Mouse (Mus musculus): ENCODE results near the gene Cwc27. TPM values are rescaled to one million over a fixed set of nuclear protein-coding genes. Genes with fewer than 3 reads are reported as not detected.

Gene Cwc27
- polyA plus RNA-seq, 1 experiment = not detected

GRCm38 (mm10) chr13:104640694-104641454, 176.1 kb downstream of the Cwc27 start:
- no peak overlapping the region for H3K27ac ChIP-seq (ENCODE audit: insufficient read depth, low read depth, low read length)
- H3K4me1 ChIP-seq (ENCODE audit: control insufficient read depth, insufficient read depth, low read length) = no peaks in the 10 kb centered on the region
- WGBS = 59% methylated on average over 5 of the region's 5 CpGs
- H3K4me3 ChIP-seq (ENCODE audit: insufficient read depth, low read depth, low read length) = no peak overlapping the region
- TF ChIP-seq POLR2A (IDR thresholded peaks at IDR 0.05; ENCODE audit: insufficient read depth, low read depth, low read length) = no peak
- TF ChIP-seq CTCF (IDR thresholded peaks at IDR 0.05; ENCODE audit: insufficient read depth, low read depth, low read length) = no peak

GRCm38 (mm10) chr13:104638988-104639387, 178.0 kb downstream of the Cwc27 start:
- H3K4me1 ChIP-seq (ENCODE audit: control insufficient read depth, insufficient read depth, low read length) = no peaks in the 10 kb centered on the region
- no peak for TF ChIP-seq CTCF (IDR thresholded peaks at IDR 0.05; ENCODE audit: insufficient read depth, low read depth, low read length)
- TF ChIP-seq POLR2A (IDR thresholded peaks at IDR 0.05; ENCODE audit: insufficient read depth, low read depth, low read length) = no peak
- 68% methylated on average over 3 of the region's 3 CpGs for WGBS
- no peak overlapping the region for H3K4me3 ChIP-seq (ENCODE audit: insufficient read depth, low read depth, low read length)
- no peak overlapping the region for H3K27ac ChIP-seq (ENCODE audit: insufficient read depth, low read depth, low read length)

GRCm38 (mm10) chr13:104635965-104636462, 180.9 kb downstream of the Cwc27 start:
- H3K4me1 ChIP-seq (ENCODE audit: control insufficient read depth, insufficient read depth, low read length) = no peaks in the 10 kb centered on the region
- H3K27ac ChIP-seq (ENCODE audit: insufficient read depth, low read depth, low read length) = no peak overlapping the region
- WGBS = 86% methylated on average over 6 of the region's 6 CpGs
- TF ChIP-seq POLR2A (IDR thresholded peaks at IDR 0.05; ENCODE audit: insufficient read depth, low read depth, low read length) = no peak
- no peak for TF ChIP-seq CTCF (IDR thresholded peaks at IDR 0.05; ENCODE audit: insufficient read depth, low read depth, low read length)
- H3K4me3 ChIP-seq (ENCODE audit: insufficient read depth, low read depth, low read length) = no peak overlapping the region

- no peak overlapping the region for H3K4me3 ChIP-seq (ENCODE audit: insufficient read depth, low read depth, low read length)
- WGBS = 94% methylated on average over 2 of the region's 2 CpGs
- TF ChIP-seq POLR2A (IDR thresholded peaks at IDR 0.05; ENCODE audit: insufficient read depth, low read depth, low read length) = no peak
- no peak for TF ChIP-seq CTCF (IDR thresholded peaks at IDR 0.05; ENCODE audit: insufficient read depth, low read depth, low read length)
- H3K4me1 ChIP-seq (ENCODE audit: control insufficient read depth, insufficient read depth, low read length) = no peaks in the 10 kb centered on the region
- no peak overlapping the region for H3K27ac ChIP-seq (ENCODE audit: insufficient read depth, low read depth, low read length)
These were observed 182.2 kb downstream of the Cwc27 start for GRCm38 (mm10) chr13:104634708-104635107.

- TF ChIP-seq CTCF (IDR thresholded peaks at IDR 0.05; ENCODE audit: insufficient read depth, low read depth, low read length) (no peak), POLR2A (IDR thresholded peaks at IDR 0.05; ENCODE audit: insufficient read depth, low read depth, low read length) (no peak)
- 50% methylated on average over 7 of the region's 7 CpGs for WGBS
- Histone ChIP-seq H3K4me1 (ENCODE audit: control insufficient read depth, insufficient read depth, low read length) (no peaks in the 10 kb centered on the region), H3K4me3 (ENCODE audit: insufficient read depth, low read depth, low read length) (no peak overlapping the region), H3K27ac (ENCODE audit: insufficient read depth, low read depth, low read length) (no peak overlapping the region)
These were observed 184.3 kb downstream of the Cwc27 start for GRCm38 (mm10) chr13:104632427-104633167.

- Histone ChIP-seq H3K4me1 (ENCODE audit: control insufficient read depth, insufficient read depth, low read length) (no peaks in the 10 kb centered on the region), H3K4me3 (ENCODE audit: insufficient read depth, low read depth, low read length) (no peak overlapping the region), H3K27ac (ENCODE audit: insufficient read depth, low read depth, low read length) (no peak overlapping the region)
- TF ChIP-seq CTCF (IDR thresholded peaks at IDR 0.05; ENCODE audit: insufficient read depth, low read depth, low read length) (no peak), POLR2A (IDR thresholded peaks at IDR 0.05; ENCODE audit: insufficient read depth, low read depth, low read length) (no peak)
- WGBS = 84% methylated on average over 7 of the region's 7 CpGs
These were observed 185.2 kb downstream of the Cwc27 start for GRCm38 (mm10) chr13:104631621-104632205.

GRCm38 (mm10) chr13:104630808-104631207, 186.1 kb downstream of the Cwc27 start:
- TF ChIP-seq POLR2A (IDR thresholded peaks at IDR 0.05; ENCODE audit: insufficient read depth, low read depth, low read length) = no peak
- no peak for TF ChIP-seq CTCF (IDR thresholded peaks at IDR 0.05; ENCODE audit: insufficient read depth, low read depth, low read length)
- no peak overlapping the region for H3K4me3 ChIP-seq (ENCODE audit: insufficient read depth, low read depth, low read length)
- no peak overlapping the region for H3K27ac ChIP-seq (ENCODE audit: insufficient read depth, low read depth, low read length)
- 90% methylated on average over 5 of the region's 5 CpGs for WGBS
- H3K4me1 ChIP-seq (ENCODE audit: control insufficient read depth, insufficient read depth, low read length) = no peaks in the 10 kb centered on the region

GRCm38 (mm10) chr13:104629621-104630020, 187.3 kb downstream of the Cwc27 start:
- TF ChIP-seq CTCF (IDR thresholded peaks at IDR 0.05; ENCODE audit: insufficient read depth, low read depth, low read length) (no peak), POLR2A (IDR thresholded peaks at IDR 0.05; ENCODE audit: insufficient read depth, low read depth, low read length) (no peak)
- WGBS = 94% methylated on average over 11 of the region's 11 CpGs
- Histone ChIP-seq H3K4me1 (ENCODE audit: control insufficient read depth, insufficient read depth, low read length) (no peaks in the 10 kb centered on the region), H3K4me3 (ENCODE audit: insufficient read depth, low read depth, low read length) (no peak overlapping the region), H3K27ac (ENCODE audit: insufficient read depth, low read depth, low read length) (no peak overlapping the region)

- WGBS = 83% methylated on average over 4 of the region's 4 CpGs
- Histone ChIP-seq H3K27ac (ENCODE audit: insufficient read depth, low read depth, low read length) (no peak overlapping the region), H3K4me1 (ENCODE audit: control insufficient read depth, insufficient read depth, low read length) (no peaks in the 10 kb centered on the region), H3K4me3 (ENCODE audit: insufficient read depth, low read depth, low read length) (no peak overlapping the region)
- TF ChIP-seq POLR2A (IDR thresholded peaks at IDR 0.05; ENCODE audit: insufficient read depth, low read depth, low read length) = no peak
These were observed 188.9 kb downstream of the Cwc27 start for GRCm38 (mm10) chr13:104628019-104628418.
